Mouse (Mus musculus) heart, postnatal 0 days (tissue): ENCODE results near the gene Bhlha9.

Experiments
- CTCF ChIP-seq: IDR thresholded peaks from 2 replicates; pipeline ENCODE4 v1.5.1; 2016; ENCODE audit warnings: antibody characterized with exemption, control low read depth, low read depth
- EP300 ChIP-seq: IDR thresholded peaks from 2 replicates; pipeline ENCODE4 v1.6.1; 2016; ENCODE audit warnings: antibody characterized with exemption, low read depth

GRCm38 (mm10) chr11:76659138-76659930 is 12.9 kb upstream of the Bhlha9 start:
- TF ChIP-seq CTCF (no peak), EP300 (no peak)
